Mouse (Mus musculus) inflammation-experienced regulatory T-cells, adult 6 months (primary cell): Measurements from ENCODE around the gene Ep300. TPM values are rescaled to one million over a fixed set of nuclear protein-coding genes. Genes with fewer than 3 reads are reported as not detected.
"Not testable (repeated sequence)": the region's sequence is repeated elsewhere in the genome, so short reads cannot be mapped to it uniquely, and the experiment has no call there.

ENCODE experiments used
- ATAC-seq: one replicate; pipeline ENCODE4 v1.8.0; 2017
- polyA plus RNA-seq, 3 experiments: library from polyadenylated mRNA; unstranded; fragments of 100-300 nt; shearing (Covaris generic); gene quantifications; one replicate each; pipeline ENCODE4 v1.2.1; 2017

Ep300 gene
- polyA plus RNA-seq, 3 experiments from 2014 or later: 16.1 to 20.2 (median 16.7) TPM

DNA sequence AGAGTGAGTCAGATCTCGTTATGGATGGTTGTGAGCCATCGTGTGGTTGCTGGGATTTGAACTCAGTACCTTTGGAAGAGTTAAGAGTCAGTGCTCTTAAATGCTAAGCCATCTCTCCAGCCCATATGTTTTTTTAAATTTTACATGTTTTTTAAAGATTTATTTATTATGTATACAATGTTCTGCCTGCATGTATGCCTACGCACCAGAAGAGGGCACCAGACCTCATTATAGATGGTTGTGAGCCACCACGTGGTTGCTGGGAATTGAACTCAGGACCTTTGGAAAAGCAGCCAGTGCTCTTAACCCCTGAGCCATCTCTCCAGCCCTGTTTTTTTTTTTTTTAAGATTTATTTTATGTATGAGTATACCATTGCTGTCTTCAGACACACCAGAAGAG is 116.2 kb downstream of the Ep300 start:
- ATAC-seq: not testable (repeated sequence)

Other genes starting within 250 kb of the Ep300 start
- gene Slc25a17, start 224.5 kb upstream of the Ep300 start, polyA plus RNA-seq: 100 to 1,000 TPM in 1 of 3 experiments, 10 to 100 TPM in 2; 94.4 to 105 (median 99.3) TPM
- 100 to 1,000 TPM; 170 to 193 (median 179) TPM for gene St13, start 185.3 kb upstream of the Ep300 start, polyA plus RNA-seq
- gene Xpnpep3, start 185.2 kb upstream of the Ep300 start, polyA plus RNA-seq: 1 to 10 TPM; 6.8 to 8.8 (median 8.2) TPM
- gene Dnajb7, start 177.1 kb upstream of the Ep300 start, polyA plus RNA-seq: 1 to 10 TPM; 2.1 to 3.2 (median 2.2) TPM
- gene Rbx1, start 119.1 kb upstream of the Ep300 start, polyA plus RNA-seq: 100 to 1,000 TPM; 313 to 388 (median 382) TPM
- gene L3mbtl2, start 78.5 kb downstream of the Ep300 start, polyA plus RNA-seq: 10 to 100 TPM; 23.1 to 24.7 (median 24.1) TPM
- gene Chadl, start 111.9 kb downstream of the Ep300 start, polyA plus RNA-seq: 1 to 10 TPM; 1.0 to 2.6 (median 1.3) TPM
- 1 to 10 TPM; 4.3 to 8.1 (median 5.7) TPM for gene Zc3h7b, start 159.7 kb downstream of the Ep300 start, polyA plus RNA-seq
- 10 to 100 TPM; 43.0 to 72.2 (median 45.8) TPM for gene Rangap1, start 160.2 kb downstream of the Ep300 start, polyA plus RNA-seq
- 10 to 100 TPM in 1 of 3 experiments, 1 to 10 TPM in 2; 2.3 to 14.0 (median 8.8) TPM for gene Tef, start 217.1 kb downstream of the Ep300 start, polyA plus RNA-seq